Mouse (Mus musculus) intestine, embryonic 16.5 days (tissue): Measurements from ENCODE around the gene Poc1a. TPM values are rescaled to one million over a fixed set of nuclear protein-coding genes. Genes with fewer than 3 reads are reported as not detected.

Source experiments
- ATAC-seq: fragments of 200-750 bp; cut with Nextera tagmentation; 2 replicates; pipeline ENCODE4 v1.8.0; 2017; ENCODE audit warnings: moderate TSS enrichment, moderate library complexity
- H3K27ac ChIP-seq: fragments of 300-500 bp; sonication (generic); 2 replicates; pipeline ENCODE4 v1.5.1; 2014; ENCODE audit warnings: mild to moderate bottlenecking, low read length
- H3K27me3 ChIP-seq: fragments of 300-500 bp; sonication (generic); replicated peaks from 2 replicates; pipeline ENCODE4 v1.6.1; 2014; ENCODE audit warnings: low read length, control low read depth, mixed read lengths; ENCODE audit not compliant: control insufficient read depth, insufficient read depth
- H3K36me3 ChIP-seq: fragments of 300-500 bp; sonication (generic); 2 replicates; pipeline ENCODE4 v1.6.1; 2014; ENCODE audit warnings: low read length, control low read depth; ENCODE audit not compliant: control insufficient read depth, insufficient read depth
- H3K4me1 ChIP-seq: fragments of 300-500 bp; sonication (generic); 2 replicates; pipeline ENCODE4 v1.6.1; 2014; ENCODE audit warnings: low read length, control low read depth, mixed read lengths; ENCODE audit not compliant: control insufficient read depth, insufficient read depth
- H3K4me2 ChIP-seq: fragments of 300-500 bp; sonication (generic); 2 replicates; pipeline ENCODE4 v1.6.1; 2014; ENCODE audit warnings: low read depth, low read length, control low read depth
- H3K4me3 ChIP-seq: fragments of 300-500 bp; sonication (generic); 2 replicates; pipeline ENCODE4 v1.5.1; 2014; ENCODE audit warnings: mild to moderate bottlenecking, low read length
- H3K9ac ChIP-seq: fragments of 300-500 bp; sonication (generic); 2 replicates; pipeline ENCODE4 v1.6.1; 2014; ENCODE audit warnings: low read depth, low read length
- H3K9me3 ChIP-seq: fragments of 300-500 bp; sonication (generic); 2 replicates; pipeline ENCODE4 v1.6.1; 2016; ENCODE audit warnings: low read length, control low read depth; ENCODE audit not compliant: control insufficient read depth
- WGBS: fragments of 180-500 bp; shearing (Covaris S2); extraction: QIAGEN DNeasy Blood & Tissue Kit; methylation state at CpG from one replicate; pipeline ENCODE4 v1.1.7; 2014; 5-methylcytosine and 5-hydroxymethylcytosine counted together
- polyA plus RNA-seq: library from polyadenylated mRNA; unstranded; fragments of >200 nt; fragmentation: Nextera tagmentation; extraction: Ambion mirVana; gene quantifications from 2 replicates; pipeline ENCODE4 v1.2.1, GENCODE M21; 2015

The Poc1a gene
- polyA plus RNA-seq, 1 experiment from 2014 or later, result 29.1 TPM

GRCm38 (mm10) chr9:106392828-106393527 is 112.1 kb downstream of the Poc1a start:
- Histone ChIP-seq H3K4me2 (no peak overlapping the region), H3K27me3 (no peaks in the 10 kb centered on the region), H3K4me3 (no peak overlapping the region), H3K36me3 (no peaks in the 10 kb centered on the region), H3K4me1 (peaks cover 13% of the 10 kb centered on the region), H3K27ac (no peak overlapping the region), H3K9ac (no peak overlapping the region), H3K9me3 (no peaks in the 10 kb centered on the region)
- 59% methylated on average over 11 of the region's 11 CpGs for WGBS
- ATAC-seq, result peak; percentile 17; the same call in 1 of the 2 replicates

- 90% methylated on average over 8 of the region's 8 CpGs for WGBS
- no peak overlapping the region for H3K4me3 ChIP-seq
- no peaks in the 10 kb centered on the region for H3K36me3 ChIP-seq
- no peak for ATAC-seq
- no peak overlapping the region for H3K9ac ChIP-seq
- no peak overlapping the region for H3K4me2 ChIP-seq
- H3K4me1 ChIP-seq, result peaks cover 13% of the 10 kb centered on the region
- H3K27me3 ChIP-seq, result no peaks in the 10 kb centered on the region
- H3K9me3 ChIP-seq, result no peaks in the 10 kb centered on the region
- H3K27ac ChIP-seq, result no peak overlapping the region
Measured at GRCm38 (mm10) chr9:106393548-106393947, 112.7 kb downstream of the Poc1a start.

GRCm38 (mm10) chr9:106394649-106395602 is 114.1 kb downstream of the Poc1a start:
- ATAC-seq, result no peak
- 48% methylated on average over 11 of the region's 11 CpGs for WGBS
- H3K27ac ChIP-seq, result no peak overlapping the region
- H3K9me3 ChIP-seq, result no peaks in the 10 kb centered on the region
- H3K4me2 ChIP-seq, result no peak overlapping the region
- peak overlapping the region; percentile 27; the same call in 1 of the 2 replicates for H3K9ac ChIP-seq
- H3K4me1 ChIP-seq, result peaks cover 18% of the 10 kb centered on the region
- no peaks in the 10 kb centered on the region for H3K36me3 ChIP-seq
- no peaks in the 10 kb centered on the region for H3K27me3 ChIP-seq
- no peak overlapping the region for H3K4me3 ChIP-seq

GRCm38 (mm10) chr9:106397733-106398132 is 116.9 kb downstream of the Poc1a start:
- Histone ChIP-seq H3K4me1 (peaks cover 18% of the 10 kb centered on the region), H3K9me3 (no peaks in the 10 kb centered on the region), H3K9ac (no peak overlapping the region), H3K36me3 (no peaks in the 10 kb centered on the region), H3K4me3 (no peak overlapping the region), H3K4me2 (no peak overlapping the region), H3K27ac (no peak overlapping the region), H3K27me3 (no peaks in the 10 kb centered on the region)
- WGBS, result 61% methylated on average over 4 of the region's 4 CpGs
- ATAC-seq, result no peak; the same call in 1 of the 2 replicates

- H3K27me3 ChIP-seq, result no peaks in the 10 kb centered on the region
- H3K36me3 ChIP-seq, result no peaks in the 10 kb centered on the region
- no peak overlapping the region for H3K27ac ChIP-seq
- WGBS, result 62% methylated on average over 9 of the region's 9 CpGs
- ATAC-seq, result peak; percentile 56
- H3K9me3 ChIP-seq, result no peaks in the 10 kb centered on the region
- no peak overlapping the region for H3K4me2 ChIP-seq
- no peak overlapping the region for H3K9ac ChIP-seq
- H3K4me1 ChIP-seq, result peaks cover 18% of the 10 kb centered on the region
- no peak overlapping the region for H3K4me3 ChIP-seq
Measured at GRCm38 (mm10) chr9:106398667-106399311, 117.9 kb downstream of the Poc1a start.

GRCm38 (mm10) chr9:106399808-106400207 is 118.9 kb downstream of the Poc1a start:
- no peaks in the 10 kb centered on the region for H3K36me3 ChIP-seq
- no peaks in the 10 kb centered on the region for H3K27me3 ChIP-seq
- H3K4me1 ChIP-seq, result peaks cover 12% of the 10 kb centered on the region
- no peak overlapping the region for H3K4me2 ChIP-seq
- no peak for ATAC-seq
- H3K9me3 ChIP-seq, result no peaks in the 10 kb centered on the region
- WGBS, result 85% methylated on average over 3 of the region's 3 CpGs
- no peak overlapping the region for H3K4me3 ChIP-seq
- H3K9ac ChIP-seq, result no peak overlapping the region
- H3K27ac ChIP-seq, result no peak overlapping the region

Other genes starting within 250 kb of the Poc1a start
- gene Col6a4, start 184.3 kb upstream of the Poc1a start, polyA plus RNA-seq, result 72.7 and 83.0 TPM in 2 replicates
- gene Glyctk, start 122.9 kb upstream of the Poc1a start, polyA plus RNA-seq, result 8.6 and 10.8 TPM in 2 replicates
- 12.4 and 12.8 TPM in 2 replicates for gene Wdr82, start 110.1 kb upstream of the Poc1a start, polyA plus RNA-seq
- 23.4 and 26.3 TPM in 2 replicates for gene Ppm1m, start 81.3 kb upstream of the Poc1a start, polyA plus RNA-seq
- gene Twf2, start 78.0 kb upstream of the Poc1a start, polyA plus RNA-seq, result 48.6 and 50.0 TPM in 2 replicates
- 0.04 and 0.05 TPM in 2 replicates for gene Tlr9, start 58.5 kb upstream of the Poc1a start, polyA plus RNA-seq
- gene Alas1, start 32.4 kb upstream of the Poc1a start, polyA plus RNA-seq, result 129 and 131 TPM in 2 replicates
- 4.8 and 6.3 TPM in 2 replicates for gene Dusp7, start 87.6 kb downstream of the Poc1a start, polyA plus RNA-seq
- 866 and 931 TPM in 2 replicates for gene Rpl29, start 148.4 kb downstream of the Poc1a start, polyA plus RNA-seq
- gene Acy1, start 157.3 kb downstream of the Poc1a start, polyA plus RNA-seq, result 59.8 and 59.9 TPM in 2 replicates
- gene Abhd14b, start 166.4 kb downstream of the Poc1a start, polyA plus RNA-seq, result 34.3 and 34.4 TPM in 2 replicates
- 50.2 and 52.0 TPM in 2 replicates for gene Abhd14a, start 166.6 kb downstream of the Poc1a start, polyA plus RNA-seq
- gene Pcbp4, start 172.2 kb downstream of the Poc1a start, polyA plus RNA-seq, result 30.5 and 32.6 TPM in 2 replicates
- gene Gpr62, start 184.9 kb downstream of the Poc1a start, polyA plus RNA-seq, result 0.11 TPM in 2 replicates
- 45.9 and 52.0 TPM in 2 replicates for gene Rrp9, start 194.9 kb downstream of the Poc1a start, polyA plus RNA-seq
- gene Parp3, start 195.9 kb downstream of the Poc1a start, polyA plus RNA-seq, result 3.0 TPM in 2 replicates
- gene Iqcf1, start 218.9 kb downstream of the Poc1a start, polyA plus RNA-seq, result not detected in 2 replicates
- not detected in 2 replicates for gene Iqcf5, start 233.5 kb downstream of the Poc1a start, polyA plus RNA-seq